Mouse (Mus musculus) stomach, adult 2 months (tissue): ENCODE data around the gene Eif4e. TPM values are rescaled to one million over a fixed set of nuclear protein-coding genes. Genes with fewer than 3 reads are reported as not detected.

Experiments
- polyA plus RNA-seq: library from polyadenylated mRNA; depleted of rRNA; stranded (reverse); fragments of >200 nt; gene quantifications from 2 replicates; pipeline ENCODE4 v1.2.3, GENCODE M21; 2012; rRNA removed

The Eif4e gene
- 1.00 and 2.5 TPM in 2 replicates for polyA plus RNA-seq

GRCm38 (mm10) chr3:138526073-138526915 lies at the start of gene Eif4e:
Eif4e (plus strand) TSS chr3:138526179.

GRCm38 (mm10) chr3:138489327-138490033 lies 36.5 kb upstream of the Eif4e start, which contains the start of gene Metap1:
Metap1 (minus strand) TSS chr3:138489515.

Other genes starting within 250 kb of the Eif4e start
- gene Adh6a, start 212.9 kb upstream of the Eif4e start, polyA plus RNA-seq: 0.15 TPM in 2 replicates
- 0.14 TPM in 1 of 2 replicates, not detected in the other for gene Adh6b, start 184.4 kb upstream of the Eif4e start, polyA plus RNA-seq
- not detected in 2 replicates for gene Adh4, start 110.7 kb upstream of the Eif4e start, polyA plus RNA-seq
- gene Adh5, start 83.1 kb upstream of the Eif4e start, polyA plus RNA-seq: 5.0 and 5.6 TPM in 2 replicates
- gene Metap1, start 36.7 kb upstream of the Eif4e start, polyA plus RNA-seq: 2.9 and 4.5 TPM in 2 replicates
- gene Tspan5, start 216.0 kb downstream of the Eif4e start, polyA plus RNA-seq: 6.3 TPM in 2 replicates